Mouse (Mus musculus): Measurements from ENCODE around the gene Hmga1b. TPM values are rescaled to one million over a fixed set of nuclear protein-coding genes. Genes with fewer than 3 reads are reported as not detected.

Gene Hmga1b
- total and polyA plus RNA-seq, 2 experiments from 2014 or later: 0.76 to 1.2 TPM

DNA sequence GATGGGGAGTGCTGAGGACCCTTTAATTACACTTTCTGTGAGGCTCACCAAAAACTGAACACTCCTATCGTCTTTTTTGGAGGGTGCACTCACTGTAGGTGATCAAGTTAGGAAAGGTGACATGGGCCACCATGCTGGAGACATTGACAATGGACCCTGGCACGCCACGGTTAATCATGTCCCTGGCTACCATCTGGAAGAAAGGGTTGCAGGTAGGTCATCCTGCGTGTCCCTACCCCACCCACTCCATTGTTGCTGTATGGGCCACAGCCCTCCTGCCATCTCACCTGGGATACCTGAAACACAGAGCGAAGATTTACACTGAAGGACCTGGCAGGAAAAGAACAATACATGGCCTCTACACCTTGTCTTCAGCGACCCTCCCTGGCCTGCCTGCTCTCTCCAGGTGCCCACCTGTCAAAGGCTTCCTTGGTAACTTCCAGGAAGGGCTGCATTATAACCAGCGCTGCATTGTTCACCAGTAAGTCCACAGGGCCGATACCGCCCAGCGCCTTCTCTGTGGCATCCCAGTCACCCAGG is 32.2 kb upstream of the Hmga1b start:
- 85% methylated on average over 10 of the region's 10 CpGs for WGBS
- Histone ChIP-seq H3K4me1 (ENCODE audit: control insufficient read depth, insufficient read depth) (0 out of 2 replicates have a peak, but pooled peaks cover 2% of the 10 kb centered on the region), H3K36me3 (replicated peaks; ENCODE audit: control insufficient read depth, insufficient read depth, low read length) (no peaks in the 10 kb centered on the region), H3K27ac (ENCODE audit: low read depth) (no peak overlapping the region), H3K9me3 (replicated peaks; ENCODE audit: control insufficient read depth, low read length) (no peaks in the 10 kb centered on the region), H3K9ac (replicated peaks; ENCODE audit: low read depth, low read length) (no peak overlapping the region), H3K4me3 (ENCODE audit: low read depth, low read length) (no peak overlapping the region), H3K4me2 (ENCODE audit: low read depth, low read length) (no peak overlapping the region), H3K27me3 (ENCODE audit: control insufficient read depth, insufficient read depth, low read length) (peaks cover 6% of the 10 kb centered on the region; the same call in 1 of the 2 replicates)
- no peak for ATAC-seq (ENCODE audit: insufficient read depth, low read depth)
- no peak for TF ChIP-seq CTCF (IDR thresholded peaks at IDR 0.05; ENCODE audit: low read depth)
- no peak for TF ChIP-seq EP300 (IDR thresholded peaks at IDR 0.05; ENCODE audit: low read depth)
- DNase-seq (ENCODE audit: low spot score): no peak

GRCm38 (mm10) chr11:120731395-120731794 is 31.2 kb upstream of the Hmga1b start:
- Histone ChIP-seq H3K4me1 (ENCODE audit: control insufficient read depth, insufficient read depth) (0 out of 2 replicates have a peak, but pooled peaks cover 2% of the 10 kb centered on the region), H3K4me2 (ENCODE audit: low read depth, low read length) (no peak overlapping the region), H3K9ac (replicated peaks; ENCODE audit: low read depth, low read length) (no peak overlapping the region), H3K4me3 (ENCODE audit: low read depth, low read length) (no peak overlapping the region), H3K36me3 (replicated peaks; ENCODE audit: control insufficient read depth, insufficient read depth, low read length) (no peaks in the 10 kb centered on the region), H3K27ac (ENCODE audit: low read depth) (no peak overlapping the region), H3K9me3 (replicated peaks; ENCODE audit: control insufficient read depth, low read length) (no peaks in the 10 kb centered on the region), H3K27me3 (ENCODE audit: control insufficient read depth, insufficient read depth, low read length) (no peaks in the 10 kb centered on the region; the same call in 1 of the 2 replicates)
- 83% methylated on average over 1 of the region's 1 CpGs for WGBS
- no peak for TF ChIP-seq EP300 (IDR thresholded peaks at IDR 0.05; ENCODE audit: low read depth)
- ATAC-seq (ENCODE audit: insufficient read depth, low read depth) (no peak), DNase-seq (ENCODE audit: low spot score) (no peak)

- Histone ChIP-seq H3K9ac (replicated peaks; ENCODE audit: low read depth, low read length) (no peak within 1 kb of the TSS), H3K4me3 (ENCODE audit: low read depth, low read length) (no peak within 1 kb of the TSS), H3K9me3 (replicated peaks; ENCODE audit: control insufficient read depth, low read length) (no peaks in the 10 kb centered on the region), H3K36me3 (replicated peaks; ENCODE audit: control insufficient read depth, insufficient read depth, low read length) (no peaks in the 10 kb centered on the region), H3K4me1 (ENCODE audit: control insufficient read depth, insufficient read depth) (0 out of 2 replicates have a peak, but pooled peaks cover 2% of the 10 kb centered on the region), H3K27ac (ENCODE audit: low read depth) (no peak within 1 kb of the TSS), H3K4me2 (ENCODE audit: low read depth, low read length) (no peak within 1 kb of the TSS), H3K27me3 (ENCODE audit: control insufficient read depth, insufficient read depth, low read length) (no peaks in the 10 kb centered on the region; the same call in 1 of the 2 replicates)
- TF ChIP-seq EP300 (IDR thresholded peaks at IDR 0.05; ENCODE audit: low read depth): no peak
- TF ChIP-seq CTCF (IDR thresholded peaks at IDR 0.05; ENCODE audit: low read depth): 0 out of 2 replicates have a peak, but pooled peaks have one; percentile 11
- DNase-seq (ENCODE audit: low spot score) (no peak), ATAC-seq (ENCODE audit: insufficient read depth, low read depth) (peak; percentile 60)
- 58% methylated on average over 12 of the region's 12 CpGs for WGBS
Observed at GRCm38 (mm10) chr11:120731858-120732680, 30.5 kb upstream of the Hmga1b start, which contains the start of gene Cbr2. Gene Cbr2, minus strand, starts transcription at chr11:120732114.

DNA sequence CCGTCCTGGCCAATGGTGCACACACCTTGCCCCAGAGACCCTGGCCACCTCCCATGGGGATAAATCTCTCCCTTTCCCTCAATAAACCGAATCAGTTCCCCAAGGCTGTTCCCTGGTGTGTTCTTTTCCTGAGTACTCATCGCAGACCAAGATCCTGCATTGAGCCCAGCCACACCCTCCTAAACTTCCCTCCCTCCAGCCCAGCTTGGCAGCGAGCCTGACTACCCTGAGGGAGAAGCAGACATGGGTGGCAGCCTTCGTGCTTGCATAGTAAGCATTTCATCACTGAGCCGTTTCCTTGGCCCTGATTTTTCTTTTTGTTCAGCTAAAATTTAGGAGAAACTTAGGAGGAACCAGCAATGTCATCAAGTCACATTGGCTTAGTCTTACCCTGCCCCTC is 29.1 kb upstream of the Hmga1b start:
- no peaks in the 10 kb centered on the region for H3K36me3 ChIP-seq (replicated peaks; ENCODE audit: control insufficient read depth, insufficient read depth, low read length)

GRCm38 (mm10) chr11:120736424-120736823 is 26.2 kb upstream of the Hmga1b start:
- TF ChIP-seq CTCF (IDR thresholded peaks at IDR 0.05; ENCODE audit: low read depth): no peak
- no peak for TF ChIP-seq EP300 (IDR thresholded peaks at IDR 0.05; ENCODE audit: low read depth)
- H3K27me3 ChIP-seq (ENCODE audit: control insufficient read depth, insufficient read depth, low read length): no peaks in the 10 kb centered on the region
- ATAC-seq (ENCODE audit: insufficient read depth, low read depth): no peak
- H3K9me3 ChIP-seq (replicated peaks; ENCODE audit: control insufficient read depth, low read length): no peaks in the 10 kb centered on the region
- H3K4me2 ChIP-seq (ENCODE audit: low read depth, low read length): no peak overlapping the region
- DNase-seq (ENCODE audit: low spot score): no peak
- WGBS: 57% methylated on average over 6 of the region's 6 CpGs
- no peak overlapping the region for H3K4me3 ChIP-seq (ENCODE audit: low read depth, low read length)
- no peaks in the 10 kb centered on the region for H3K36me3 ChIP-seq (replicated peaks; ENCODE audit: control insufficient read depth, insufficient read depth, low read length)
- H3K9ac ChIP-seq (replicated peaks; ENCODE audit: low read depth, low read length): no peak overlapping the region
- no peak overlapping the region for H3K27ac ChIP-seq (ENCODE audit: low read depth)
- H3K4me1 ChIP-seq (ENCODE audit: control insufficient read depth, insufficient read depth): 0 out of 2 replicates have a peak, but pooled peaks cover 2% of the 10 kb centered on the region

More for the DNA sequence above, 29.1 kb upstream of the Hmga1b start:
- TF ChIP-seq CTCF (IDR thresholded peaks at IDR 0.05; ENCODE audit: low read depth) (no peak), EP300 (IDR thresholded peaks at IDR 0.05; ENCODE audit: low read depth) (no peak)
- ATAC-seq (ENCODE audit: insufficient read depth, low read depth) (no peak), DNase-seq (ENCODE audit: low spot score) (no peak)
- Histone ChIP-seq H3K9ac (replicated peaks; ENCODE audit: low read depth, low read length) (no peak overlapping the region), H3K4me2 (ENCODE audit: low read depth, low read length) (no peak overlapping the region), H3K27ac (ENCODE audit: low read depth) (no peak overlapping the region), H3K4me3 (ENCODE audit: low read depth, low read length) (no peak overlapping the region), H3K9me3 (replicated peaks; ENCODE audit: control insufficient read depth, low read length) (no peaks in the 10 kb centered on the region), H3K4me1 (ENCODE audit: control insufficient read depth, insufficient read depth) (0 out of 2 replicates have a peak, but pooled peaks cover 2% of the 10 kb centered on the region), H3K27me3 (ENCODE audit: control insufficient read depth, insufficient read depth, low read length) (no peaks in the 10 kb centered on the region; the same call in 1 of the 2 replicates)
- 39% methylated on average over 6 of the region's 6 CpGs for WGBS

All from heart, postnatal 0 days (tissue).